Mouse (Mus musculus): ENCODE results near the gene Tipin.
A peak's percentile ranks its signal among the peaks of the same experiment; 100 is the strongest.

The Tipin gene

DNA sequence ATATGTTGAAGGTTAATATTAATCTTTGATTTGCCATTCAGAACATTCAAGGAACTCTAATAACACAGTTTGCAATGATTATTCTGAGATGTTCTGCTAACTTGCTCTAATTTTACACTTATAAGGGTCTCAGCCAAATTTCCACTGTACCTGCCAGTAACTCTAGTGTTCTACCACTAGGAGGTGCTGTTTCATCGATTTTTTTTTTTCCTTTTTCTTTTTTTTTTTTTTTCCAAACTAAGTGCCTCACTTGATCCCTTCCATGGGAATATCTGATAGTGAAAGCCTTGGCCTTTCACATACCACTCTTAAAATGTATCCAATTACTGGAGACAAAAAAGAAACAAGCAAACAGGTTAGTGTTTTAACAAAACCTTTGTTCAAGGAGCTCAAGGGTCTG lies 66.0 kb downstream of the Tipin start:
- DNase-seq (ENCODE audit: low spot score) = no peak

DNA sequence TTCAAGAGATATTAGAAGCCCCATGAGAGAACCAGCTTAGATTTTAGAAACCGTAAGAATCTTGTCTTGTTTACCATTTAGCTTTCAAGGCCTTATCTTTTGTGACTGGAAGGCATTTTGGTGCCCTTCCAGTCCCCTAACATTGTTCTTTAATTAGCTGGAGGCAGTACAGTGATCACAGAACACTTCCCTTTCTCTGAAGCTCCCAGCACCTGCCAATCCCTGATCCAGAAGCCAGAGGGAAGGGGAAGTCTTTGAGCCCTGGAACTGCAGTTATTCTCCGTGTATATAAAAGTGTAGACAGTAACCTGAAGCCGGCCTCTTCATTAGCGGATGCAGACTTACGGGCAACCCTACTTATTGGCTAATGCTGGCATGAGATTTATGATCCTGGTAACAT lies 68.1 kb downstream of the Tipin start:
- DNase-seq (ENCODE audit: low spot score) = no peak

DNA sequence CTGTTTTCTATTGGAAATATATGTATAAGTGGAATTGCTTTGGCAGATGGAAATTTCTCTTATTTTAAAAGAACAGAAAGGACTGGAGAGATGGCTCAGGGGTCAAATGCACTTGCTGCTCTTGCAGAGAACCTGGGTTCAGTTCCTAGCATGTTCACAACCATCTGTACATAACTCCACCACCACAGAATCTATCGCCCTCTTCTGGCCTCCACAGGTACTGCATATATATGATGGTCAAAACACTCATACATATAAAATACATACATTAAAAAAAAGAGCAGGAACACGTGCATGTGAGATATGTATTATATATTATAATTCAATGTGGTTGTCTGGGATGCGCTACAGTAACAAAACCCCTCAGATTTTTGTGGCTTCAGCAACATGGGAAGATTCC lies 69.8 kb downstream of the Tipin start:
- DNase-seq (ENCODE audit: low spot score) = peak; percentile 10
